Mouse (Mus musculus) cortical plate, adult 2 months (tissue): ENCODE data around the gene Snx20. TPM values are rescaled to one million over a fixed set of nuclear protein-coding genes. Genes with fewer than 3 reads are reported as not detected.

Experiments used
- H3K27ac ChIP-seq: fragments of 200-500 bp; 2 replicates; pipeline ENCODE4 v1.5.1; 2012; ENCODE audit warnings: low read length, control low read depth, inconsistent platforms; ENCODE audit not compliant: insufficient read depth
- H3K4me1 ChIP-seq: fragments of 200-500 bp; 2 replicates; pipeline ENCODE4 v1.6.1; 2011; ENCODE audit warnings: low read length; ENCODE audit not compliant: control insufficient read depth, insufficient read depth
- H3K4me3 ChIP-seq: fragments of 200-500 bp; 2 replicates; pipeline ENCODE4 v1.5.1; 2011; ENCODE audit warnings: mild to moderate bottlenecking, low read length, control low read depth; ENCODE audit not compliant: insufficient read depth
- CTCF ChIP-seq: fragments of 200-500 bp; IDR thresholded peaks from 2 replicates; pipeline ENCODE4 v1.5.1; 2011; ENCODE audit warnings: mild to moderate bottlenecking, control low read depth, low read length; ENCODE audit not compliant: insufficient read depth; ENCODE audit errors: extremely low read depth
- POLR2A ChIP-seq: fragments of 200-500 bp; IDR thresholded peaks from 2 replicates; pipeline ENCODE4 v1.6.1; 2011; ENCODE audit warnings: mild to moderate bottlenecking, low read length, control low read depth; ENCODE audit not compliant: insufficient read depth; ENCODE audit errors: extremely low read depth
- polyA plus RNA-seq: library from polyadenylated mRNA; depleted of rRNA; stranded (reverse); fragments of >200 nt; gene quantifications from 2 replicates; pipeline ENCODE4 v1.2.3, GENCODE M21; 2012; rRNA removed

The Snx20 gene
- polyA plus RNA-seq, 1 experiment = 1.1 TPM

DNA sequence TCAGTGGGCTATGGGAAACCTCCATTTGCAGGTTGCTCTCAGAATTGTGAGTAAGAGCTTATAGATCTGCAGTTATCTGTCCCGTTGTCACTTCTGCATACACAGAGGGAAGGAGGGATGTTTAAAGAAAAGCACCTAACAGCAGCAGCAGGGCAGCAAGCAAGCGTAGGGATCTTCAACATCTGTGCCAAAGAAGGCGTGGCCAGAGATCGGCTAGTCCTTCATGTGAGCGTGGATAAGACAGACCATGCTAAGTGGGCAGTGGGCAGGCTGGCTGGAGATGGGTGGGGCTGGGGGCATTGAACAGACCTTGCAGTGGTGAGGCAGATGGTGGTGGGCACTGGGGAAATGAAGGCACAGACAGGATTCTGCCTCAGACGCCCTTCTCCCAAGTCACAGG, 45.7 kb downstream of the Snx20 start:
- no peaks in the 10 kb centered on the region; the same call in 1 of the 2 replicates for H3K4me1 ChIP-seq
- H3K4me3 ChIP-seq = no peak overlapping the region
- no peak overlapping the region for H3K27ac ChIP-seq
- no peak for TF ChIP-seq CTCF

DNA sequence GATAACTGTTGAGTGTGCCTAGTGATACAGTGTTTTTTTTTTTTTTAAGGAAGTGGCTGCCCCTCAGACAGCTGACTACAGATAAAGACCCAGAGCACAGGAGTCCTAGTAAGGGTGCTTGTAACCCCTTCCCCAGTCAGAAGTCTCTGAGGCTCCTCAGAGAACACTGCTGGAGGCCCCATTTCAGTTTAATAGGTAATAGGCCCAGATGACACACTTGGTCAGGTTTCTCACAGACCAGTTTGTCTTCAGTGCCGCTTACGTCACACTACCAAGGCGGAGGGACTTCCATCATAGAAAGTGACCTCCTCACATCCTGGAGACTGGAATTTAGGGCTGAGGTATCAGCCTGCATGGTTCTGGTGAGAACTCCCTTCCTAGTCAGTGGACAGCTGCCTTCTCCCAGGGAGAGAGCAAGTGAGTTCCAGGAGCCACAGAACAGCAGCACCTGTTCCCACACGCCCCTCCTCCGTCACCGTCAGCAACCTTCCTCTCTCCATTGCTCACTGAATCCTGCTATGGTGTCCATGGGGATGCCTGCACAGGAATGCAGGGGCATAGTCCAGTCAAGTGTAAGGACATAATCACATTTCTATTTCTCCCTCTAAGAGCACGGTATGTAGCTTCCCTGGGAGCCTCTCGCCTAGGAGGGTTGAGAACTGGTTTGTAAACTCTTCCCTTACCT, 47.6 kb downstream of the Snx20 start:
- Histone ChIP-seq H3K27ac (no peak overlapping the region), H3K4me1 (no peaks in the 10 kb centered on the region), H3K4me3 (no peak overlapping the region)
- TF ChIP-seq CTCF (no peak), POLR2A (no peak)

- no peak overlapping the region for H3K4me3 ChIP-seq
- TF ChIP-seq POLR2A (no peak), CTCF (no peak)
- no peaks in the 10 kb centered on the region for H3K4me1 ChIP-seq
- H3K27ac ChIP-seq = no peak overlapping the region
Observed at GRCm38 (mm10) chr8:88583863-88584262, 52.1 kb downstream of the Snx20 start.

- Histone ChIP-seq H3K27ac (no peak overlapping the region), H3K4me1 (peaks cover 6% of the 10 kb centered on the region), H3K4me3 (no peak overlapping the region)
- TF ChIP-seq POLR2A (no peak), CTCF (no peak)
Observed at GRCm38 (mm10) chr8:88580785-88581184, 55.1 kb downstream of the Snx20 start.

DNA sequence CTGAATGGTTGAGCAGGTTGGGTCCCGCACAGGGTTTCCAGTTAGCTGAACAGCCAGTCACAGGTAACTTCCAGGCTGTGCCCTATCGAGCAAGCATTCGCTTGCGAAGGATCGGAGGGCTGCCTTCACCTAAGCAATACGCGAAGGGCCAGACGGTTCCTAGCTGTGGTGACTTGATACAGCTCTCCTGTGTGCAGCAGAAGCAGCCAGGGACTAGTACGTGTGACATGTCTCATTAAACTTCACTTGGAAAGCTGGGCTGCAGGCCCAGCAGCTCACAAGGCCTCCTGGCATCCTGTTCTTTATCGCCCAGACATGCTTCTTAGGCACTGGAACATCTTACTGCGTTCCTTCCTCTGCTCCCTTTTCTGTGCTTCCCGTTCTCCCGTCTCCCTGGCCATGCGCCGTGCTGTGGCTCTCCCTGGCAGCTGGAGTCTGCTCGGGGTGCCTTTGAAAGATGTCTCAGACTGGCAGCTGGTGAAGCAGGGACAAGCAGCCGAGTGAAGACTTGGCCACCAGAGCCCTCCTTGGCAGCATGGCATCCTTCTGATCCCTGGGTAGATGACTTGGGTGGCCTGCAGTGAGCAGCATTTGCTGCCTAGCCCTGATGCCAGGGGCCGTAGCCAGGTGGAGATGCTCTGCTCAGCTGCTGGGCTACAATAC, 56.1 kb downstream of the Snx20 start:
- TF ChIP-seq CTCF (no peak), POLR2A (no peak)
- Histone ChIP-seq H3K4me1 (peaks cover 6% of the 10 kb centered on the region), H3K4me3 (no peak overlapping the region), H3K27ac (no peak overlapping the region)

GRCm38 (mm10) chr8:88579246-88579645, 56.7 kb downstream of the Snx20 start:
- Histone ChIP-seq H3K4me1 (peaks cover 6% of the 10 kb centered on the region), H3K27ac (no peak overlapping the region), H3K4me3 (no peak overlapping the region)
- TF ChIP-seq POLR2A (no peak), CTCF (no peak)

GRCm38 (mm10) chr8:88578413-88579175, 57.3 kb downstream of the Snx20 start:
- TF ChIP-seq CTCF = no peak
- no peak for TF ChIP-seq POLR2A
- Histone ChIP-seq H3K4me3 (no peak overlapping the region), H3K27ac (no peak overlapping the region), H3K4me1 (peaks cover 6% of the 10 kb centered on the region)

DNA sequence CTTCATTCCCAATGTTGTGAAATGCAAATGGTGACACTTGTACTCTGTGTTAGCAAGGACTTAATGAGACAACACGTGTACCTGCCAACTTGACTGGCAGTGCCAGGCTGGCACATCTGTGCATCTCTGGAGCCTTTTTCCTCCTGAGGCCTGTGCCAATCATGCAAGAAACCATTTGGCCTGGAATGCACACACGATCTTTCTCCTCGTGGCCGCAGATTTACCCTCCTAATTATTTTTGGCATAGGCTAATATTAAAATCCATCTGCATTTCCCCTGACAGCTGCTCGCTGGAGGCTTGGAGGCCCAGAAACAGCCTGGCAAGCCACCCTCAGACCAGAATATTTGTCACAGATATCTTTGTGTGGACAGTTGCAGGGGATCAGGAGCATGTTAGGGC, 58.3 kb downstream of the Snx20 start:
- Histone ChIP-seq H3K4me3 (no peak overlapping the region), H3K27ac (no peak overlapping the region), H3K4me1 (peaks cover 6% of the 10 kb centered on the region)
- TF ChIP-seq POLR2A (no peak), CTCF (no peak)

Other genes with a start within 250 kb of the Snx20 start
- 20.6 and 22.7 TPM in 2 replicates for gene Nkd1, start 114.8 kb downstream of the Snx20 start, polyA plus RNA-seq
- gene Nod2, start 11.2 kb upstream of the Snx20 start, polyA plus RNA-seq = 0.13 and 0.31 TPM in 2 replicates
- 26.9 and 31.0 TPM in 2 replicates for gene Cyld, start 60.9 kb upstream of the Snx20 start, polyA plus RNA-seq